Mouse (Mus musculus): ENCODE measurements around the gene Runx2.

- TF ChIP-seq CTCF (IDR thresholded peaks at IDR 0.05; ENCODE audit: borderline replicate concordance, insufficient read depth, low read length) (no peak), POLR2A (IDR thresholded peaks at IDR 0.05; ENCODE audit: low read depth, low read length) (no peak)
Measured at GRCm38 (mm10) chr17:44788982-44789747, 25.4 kb downstream of the Runx2 start.

Data from embryonic fibroblast, embryonic 13.5 days (primary cell).